Mouse (Mus musculus) liver, embryonic 16.5 days (tissue): ENCODE measurements around the gene Kcne1l. TPM values are rescaled to one million over a fixed set of nuclear protein-coding genes. Genes with fewer than 3 reads are reported as not detected.

ENCODE experiments used
- ATAC-seq: fragments of 200-750 bp; cut with Nextera tagmentation; 2 replicates; pipeline ENCODE4 v1.8.0; 2017; ENCODE audit warnings: low read depth, mild to moderate bottlenecking, moderate number of reproducible peaks, moderate library complexity
- H3K27ac ChIP-seq: fragments of 300-500 bp; sonication (generic); 2 replicates; pipeline ENCODE4 v1.5.1; 2014; ENCODE audit warnings: mild to moderate bottlenecking, low read length
- H3K27me3 ChIP-seq: fragments of 300-500 bp; sonication (generic); 2 replicates; pipeline ENCODE4 v1.6.1; 2014; ENCODE audit warnings: low read depth, low read length, mixed read lengths; ENCODE audit not compliant: control insufficient read depth, insufficient read depth
- H3K36me3 ChIP-seq: fragments of 300-500 bp; sonication (generic); 2 replicates; pipeline ENCODE4 v1.6.1; 2014; ENCODE audit warnings: mild to moderate bottlenecking; ENCODE audit not compliant: control insufficient read depth, insufficient read depth
- H3K4me1 ChIP-seq: fragments of 300-500 bp; sonication (generic); 2 replicates; pipeline ENCODE4 v1.6.1; 2014; ENCODE audit warnings: low read depth, low read length, mixed read lengths; ENCODE audit not compliant: control insufficient read depth
- H3K4me2 ChIP-seq: fragments of 300-500 bp; sonication (generic); 2 replicates; pipeline ENCODE4 v1.6.1; 2014; ENCODE audit warnings: low read depth, low read length, mixed read lengths
- H3K4me3 ChIP-seq: fragments of 300-500 bp; sonication (generic); 2 replicates; pipeline ENCODE4 v1.5.1; 2014; ENCODE audit warnings: low read depth, mild to moderate bottlenecking, low read length
- H3K9ac ChIP-seq: fragments of 300-500 bp; sonication (generic); 2 replicates; pipeline ENCODE4 v1.6.1; 2014; ENCODE audit warnings: low read depth, low read length
- H3K9me3 ChIP-seq: fragments of 300-500 bp; sonication (generic); replicated peaks from 2 replicates; pipeline ENCODE4 v1.6.1; 2016; ENCODE audit warnings: low read length; ENCODE audit not compliant: control insufficient read depth
- WGBS: fragments of 180-500 bp; shearing (Covaris S2); extraction: QIAGEN DNeasy Blood & Tissue Kit; methylation state at CpG from one replicate; pipeline ENCODE4 v1.1.7; 2014; ENCODE audit not compliant: insufficient replicate concordance; 5-methylcytosine and 5-hydroxymethylcytosine counted together
- polyA plus RNA-seq: library from polyadenylated mRNA; unstranded; fragments of >200 nt; fragmentation: Nextera tagmentation; extraction: Ambion mirVana; gene quantifications from 2 replicates; pipeline ENCODE4 v1.2.1, GENCODE M21; 2015

The Kcne1l gene
- polyA plus RNA-seq, 1 experiment from 2014 or later, result 1.2 TPM

GRCm38 (mm10) chrX:142305010-142305868, 855 bp downstream of the Kcne1l start:
- Histone ChIP-seq H3K4me1 (no peaks in the 10 kb centered on the region), H3K9ac (no peak overlapping the region), H3K4me3 (peak overlapping the region; percentile 8), H3K9me3 (no peaks in the 10 kb centered on the region), H3K36me3 (no peaks in the 10 kb centered on the region), H3K27me3 (peaks cover 21% of the 10 kb centered on the region), H3K27ac (no peak overlapping the region), H3K4me2 (peak overlapping the region; percentile 27; the same call in 1 of the 2 replicates)
- WGBS, result 40% methylated on average over 35 of the region's 35 CpGs
- no peak for ATAC-seq

DNA sequence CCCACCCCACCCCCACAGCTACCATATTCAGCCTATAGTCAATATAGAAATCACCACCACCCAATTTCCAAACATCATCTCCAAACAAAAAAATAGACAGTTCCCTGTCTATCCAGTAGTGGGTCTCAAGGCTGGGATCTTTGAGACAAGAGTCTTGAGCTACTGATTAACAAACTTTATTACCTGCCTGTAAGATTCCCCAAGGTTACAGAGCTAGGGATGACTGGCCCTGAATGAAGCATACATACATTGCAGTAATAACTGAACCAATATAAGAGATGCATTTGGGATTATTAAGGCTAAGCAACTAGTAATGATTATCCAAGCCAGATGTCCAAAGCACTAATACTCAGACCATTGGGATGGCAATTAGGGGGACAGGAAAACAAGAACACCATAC, 1.5 kb downstream of the Kcne1l start:
- H3K9me3 ChIP-seq, result no peaks in the 10 kb centered on the region
- ATAC-seq, result no peak
- H3K4me3 ChIP-seq, result no peak overlapping the region
- H3K4me2 ChIP-seq, result no peak overlapping the region
- no peak overlapping the region for H3K27ac ChIP-seq
- no peaks in the 10 kb centered on the region for H3K36me3 ChIP-seq
- H3K9ac ChIP-seq, result no peak overlapping the region
- peaks cover 21% of the 10 kb centered on the region for H3K27me3 ChIP-seq
- H3K4me1 ChIP-seq, result no peaks in the 10 kb centered on the region

DNA sequence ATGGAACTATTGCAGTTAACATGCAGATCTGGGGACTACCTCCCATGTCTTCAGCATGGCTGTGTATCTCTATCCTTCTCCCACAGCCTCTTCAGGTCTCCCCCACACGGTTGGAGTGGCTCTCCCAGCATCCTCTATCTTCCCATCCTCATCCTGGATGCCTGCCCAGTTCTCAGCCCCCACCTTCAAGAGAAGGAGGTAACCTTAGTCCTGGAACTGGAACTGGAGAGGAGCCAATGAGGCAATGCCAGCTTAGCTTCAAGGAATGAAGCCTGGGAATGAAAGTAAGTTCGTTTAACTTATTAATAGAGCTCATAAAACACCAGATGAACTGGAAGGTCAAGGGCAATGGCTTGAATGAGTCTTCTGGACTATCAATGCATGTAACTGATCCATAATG, 2.6 kb downstream of the Kcne1l start:
- Histone ChIP-seq H3K4me2 (no peak overlapping the region), H3K27me3 (peaks cover 21% of the 10 kb centered on the region), H3K9me3 (no peaks in the 10 kb centered on the region), H3K4me1 (no peaks in the 10 kb centered on the region), H3K4me3 (no peak overlapping the region), H3K9ac (no peak overlapping the region), H3K27ac (no peak overlapping the region), H3K36me3 (no peaks in the 10 kb centered on the region)
- ATAC-seq, result no peak
- WGBS, result 27% methylated on average over 2 of the region's 2 CpGs

GRCm38 (mm10) chrX:142285905-142286304, 20.2 kb downstream of the Kcne1l start:
- no peak overlapping the region for H3K27ac ChIP-seq
- H3K9ac ChIP-seq, result no peak overlapping the region
- H3K4me1 ChIP-seq, result no peaks in the 10 kb centered on the region
- ATAC-seq, result no peak
- H3K36me3 ChIP-seq, result no peaks in the 10 kb centered on the region
- no peak overlapping the region for H3K4me3 ChIP-seq
- no peaks in the 10 kb centered on the region; the same call in 1 of the 2 replicates for H3K27me3 ChIP-seq
- H3K4me2 ChIP-seq, result no peak overlapping the region
- 42% methylated on average over 5 of the region's 5 CpGs for WGBS
- H3K9me3 ChIP-seq, result no peaks in the 10 kb centered on the region

DNA sequence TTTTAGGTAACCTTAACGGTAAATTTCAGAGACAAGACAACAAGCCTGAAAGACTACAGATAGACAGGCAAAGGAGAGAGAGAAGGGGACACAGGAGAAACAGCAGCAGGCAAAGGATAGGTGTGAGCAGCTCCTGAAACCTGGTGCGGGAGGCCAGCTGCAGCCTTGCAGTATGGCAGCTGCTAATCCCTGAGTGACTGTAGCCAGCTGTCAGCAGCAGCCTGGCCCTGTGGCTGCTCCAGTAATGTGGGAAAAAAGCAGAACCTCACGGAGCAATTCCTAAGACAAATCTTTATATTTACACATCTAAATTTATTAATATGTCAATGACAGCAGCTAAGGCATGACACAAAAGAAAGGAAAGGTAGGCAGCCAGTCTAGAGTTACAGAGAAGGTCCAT, 29.5 kb downstream of the Kcne1l start:
- H3K4me3 ChIP-seq, result no peak overlapping the region
- no peaks in the 10 kb centered on the region for H3K4me1 ChIP-seq
- no peak overlapping the region for H3K9ac ChIP-seq
- no peaks in the 10 kb centered on the region for H3K36me3 ChIP-seq
- no peak for ATAC-seq
- H3K4me2 ChIP-seq, result no peak overlapping the region
- no peaks in the 10 kb centered on the region for H3K27me3 ChIP-seq
- WGBS, result 52% methylated on average over 3 of the region's 3 CpGs
- H3K9me3 ChIP-seq, result no peaks in the 10 kb centered on the region
- no peak overlapping the region for H3K27ac ChIP-seq

DNA sequence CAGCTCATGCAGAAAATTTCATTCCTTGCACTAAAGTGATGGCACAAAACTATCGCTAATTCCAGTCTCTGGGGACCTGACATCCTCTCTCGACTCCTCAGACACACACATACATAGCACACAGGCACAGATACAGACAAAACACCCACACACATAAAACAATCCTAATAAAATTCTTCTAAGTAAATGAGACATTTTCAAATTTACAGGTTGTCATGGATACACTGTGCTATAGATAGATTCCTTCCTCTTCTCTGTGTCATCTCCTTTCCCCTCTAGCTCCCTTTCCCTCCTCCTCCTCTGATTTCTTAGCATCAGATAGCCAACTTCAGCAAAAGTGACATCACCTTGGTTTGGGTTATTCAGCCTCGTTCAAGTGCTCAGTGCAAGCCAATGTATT, 30.1 kb downstream of the Kcne1l start:
- Histone ChIP-seq H3K9ac (no peak overlapping the region), H3K4me3 (no peak overlapping the region), H3K27me3 (no peaks in the 10 kb centered on the region), H3K36me3 (no peaks in the 10 kb centered on the region), H3K4me1 (no peaks in the 10 kb centered on the region), H3K27ac (no peak overlapping the region), H3K9me3 (no peaks in the 10 kb centered on the region), H3K4me2 (no peak overlapping the region)
- ATAC-seq, result no peak
- 53% methylated on average over 3 of the region's 3 CpGs for WGBS

Other genes starting within 250 kb of the Kcne1l start
- gene Gucy2f, start 109.4 kb downstream of the Kcne1l start, polyA plus RNA-seq, result not detected in 2 replicates
- 7.7 and 9.1 TPM in 2 replicates for gene Nxt2, start 79.5 kb downstream of the Kcne1l start, polyA plus RNA-seq
- 13.5 and 15.8 TPM in 2 replicates for gene Acsl4, start 84.2 kb upstream of the Kcne1l start, polyA plus RNA-seq